Mouse (Mus musculus): ENCODE results near the gene Tubgcp6.

GRCm38 (mm10) chr15:89062518-89062910 lies 60.4 kb downstream of the Tubgcp6 start:
- no peak for TF ChIP-seq TAL1 (IDR thresholded peaks at IDR 0.05; ENCODE audit: low read length)
- peak; percentile 4; the same call in 1 of the 2 replicates for TF ChIP-seq GATA1 (IDR thresholded peaks at IDR 0.05; ENCODE audit: low read length)

Measured in erythroblast, embryonic 14.5 days (primary cell).